Mouse (Mus musculus) fibroblast of lung, adult 2 months (primary cell): ENCODE data around the gene Arhgef28.

Experiments
- DNase-seq: peaks from one replicate; pipeline ENCODE4 v3.0.0-alpha.2; 2011; ENCODE audit warnings: low read depth

The Arhgef28 gene

DNA sequence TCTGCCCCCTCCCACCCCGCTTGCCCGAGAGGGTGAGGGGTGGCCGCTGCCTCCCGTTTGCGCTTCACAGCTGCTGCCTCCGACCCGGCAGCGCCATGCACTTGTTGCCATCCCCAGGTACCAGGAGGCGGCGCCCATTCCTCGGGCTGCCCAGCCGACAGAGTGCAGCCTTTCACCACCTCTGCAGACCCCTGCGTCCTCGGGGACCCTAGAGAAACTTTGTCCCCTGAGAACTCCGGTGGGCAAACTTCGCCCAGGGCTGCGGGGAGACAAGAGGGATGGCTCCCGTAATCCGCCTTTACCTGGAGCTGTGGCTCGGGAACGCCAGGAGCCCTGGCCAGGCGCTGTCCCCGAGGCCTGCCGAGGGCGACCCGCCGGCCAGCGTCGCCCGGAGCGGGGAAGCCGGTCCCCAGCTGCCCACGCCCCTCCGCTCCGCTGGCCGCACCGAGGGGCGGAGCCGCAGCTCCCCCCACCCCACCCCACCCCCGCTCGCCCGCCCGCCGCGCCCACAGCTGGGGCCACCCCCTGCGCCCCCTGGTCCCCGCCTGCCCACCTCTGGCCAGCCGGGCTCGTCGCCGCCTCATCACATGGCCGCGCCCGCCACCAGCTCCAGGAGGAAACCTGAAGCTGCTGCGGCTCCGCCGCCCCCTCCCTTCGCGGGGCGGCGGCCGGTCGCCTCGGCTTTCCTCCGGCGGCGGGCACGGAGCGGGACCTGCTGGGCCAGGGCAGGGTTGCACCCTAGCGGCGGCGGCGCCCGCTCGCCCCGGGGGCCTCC is at the start of gene Arhgef28:
Arhgef28 (minus strand) TSS at position 669 of the 775 bp plus-strand sequence.
- no peak for DNase-seq

- peak; percentile 25 for DNase-seq
Measured at GRCm38 (mm10) chr13:98254921-98255320, 48.7 kb upstream of the Arhgef28 start.

GRCm38 (mm10) chr13:98249594-98249993 is 43.4 kb upstream of the Arhgef28 start:
- no peak for DNase-seq

- no peak for DNase-seq
Measured at GRCm38 (mm10) chr13:98245386-98245785, 39.1 kb upstream of the Arhgef28 start.

- no peak for DNase-seq
Measured at GRCm38 (mm10) chr13:98244571-98245350, 38.5 kb upstream of the Arhgef28 start.

DNA sequence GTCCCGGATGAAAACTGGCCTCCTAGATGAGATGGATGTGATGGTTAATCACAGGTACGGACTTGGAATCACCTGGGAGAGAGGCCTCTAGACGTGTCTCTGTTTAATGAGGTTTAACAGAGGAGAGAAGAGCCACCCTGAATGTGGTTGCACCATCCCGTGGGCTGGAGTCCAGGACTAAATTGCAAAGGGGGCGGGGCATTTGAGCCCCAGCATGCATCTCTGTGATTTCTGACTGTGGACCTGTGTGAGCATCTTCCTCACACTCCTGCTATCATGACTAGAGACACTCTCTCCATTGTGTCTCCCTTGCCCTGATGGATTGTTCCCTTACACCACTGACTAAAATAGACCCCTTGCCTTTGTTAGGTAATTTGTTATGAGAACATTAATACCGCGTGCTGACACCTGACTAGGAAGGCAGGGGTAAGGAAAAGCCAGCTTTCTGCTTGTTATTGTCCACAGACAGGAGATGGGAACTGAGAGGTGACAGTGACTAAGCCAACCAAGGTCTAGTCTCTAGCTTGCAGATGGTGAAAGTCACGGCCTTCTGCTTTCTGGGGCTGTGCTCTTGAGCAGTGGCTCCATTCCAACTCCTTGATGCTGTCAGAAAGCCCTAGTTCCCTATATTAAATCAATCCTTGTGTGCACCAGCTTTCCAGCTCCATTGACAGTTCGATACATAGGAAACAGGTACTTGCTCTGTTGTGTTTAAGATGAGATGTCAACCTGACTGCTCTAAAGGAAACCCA is 35.5 kb upstream of the Arhgef28 start:
- DNase-seq: no peak

GRCm38 (mm10) chr13:98239978-98240641 is 33.9 kb upstream of the Arhgef28 start:
- peak; percentile 37 for DNase-seq

- no peak for DNase-seq
Measured at GRCm38 (mm10) chr13:98235451-98235850, 29.2 kb upstream of the Arhgef28 start.

- no peak for DNase-seq
Measured at GRCm38 (mm10) chr13:98230511-98230910, 24.3 kb upstream of the Arhgef28 start.

- no peak for DNase-seq
Measured at GRCm38 (mm10) chr13:98226225-98226624, 20.0 kb upstream of the Arhgef28 start.

GRCm38 (mm10) chr13:98222848-98223247 is 16.6 kb upstream of the Arhgef28 start:
- no peak for DNase-seq

DNA sequence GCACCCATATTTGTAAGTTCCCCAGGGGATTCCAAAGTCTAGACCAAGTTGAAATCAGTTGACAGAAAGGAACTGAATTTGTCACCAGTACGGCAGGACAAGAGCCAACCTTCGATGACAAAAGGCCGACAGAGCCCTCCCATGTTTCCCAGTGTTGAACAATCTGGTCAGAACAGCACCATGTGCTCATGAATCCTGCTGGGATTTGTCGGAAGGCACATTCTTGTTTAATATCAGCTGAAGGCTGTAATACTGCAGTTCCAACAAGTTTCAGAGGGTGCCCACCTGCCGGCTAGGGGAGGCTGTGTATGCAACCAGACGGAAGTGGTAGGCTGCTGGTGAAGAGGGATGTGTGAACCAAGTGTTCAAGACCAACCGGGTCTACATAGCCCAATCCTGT is 3.9 kb upstream of the Arhgef28 start:
- no peak for DNase-seq

DNA sequence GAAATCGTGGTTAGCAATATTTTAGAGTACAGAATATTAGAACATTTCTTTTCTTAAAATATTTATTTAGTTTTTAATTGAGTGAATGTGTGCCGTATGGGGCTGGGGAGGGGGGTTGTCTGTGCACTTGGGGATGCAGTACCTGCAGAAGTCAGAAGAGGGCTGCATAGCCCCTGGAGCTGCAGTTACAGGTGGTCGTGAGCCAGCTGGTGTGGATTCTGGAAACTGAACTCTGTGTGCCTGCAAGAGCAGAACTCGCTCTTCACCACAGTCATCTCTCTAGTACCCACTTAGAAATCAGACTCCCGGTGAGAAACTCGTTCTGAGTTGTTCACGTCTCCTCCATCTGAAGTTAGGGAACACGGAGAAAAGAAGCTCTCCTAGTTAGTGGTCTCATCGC is 2.6 kb upstream of the Arhgef28 start:
- no peak for DNase-seq

GRCm38 (mm10) chr13:98206546-98206870 is 269 bp upstream of the Arhgef28 start:
- no peak for DNase-seq

- DNase-seq: no peak
Measured at GRCm38 (mm10) chr13:98205111-98205510, 1.1 kb downstream of the Arhgef28 start.

DNA sequence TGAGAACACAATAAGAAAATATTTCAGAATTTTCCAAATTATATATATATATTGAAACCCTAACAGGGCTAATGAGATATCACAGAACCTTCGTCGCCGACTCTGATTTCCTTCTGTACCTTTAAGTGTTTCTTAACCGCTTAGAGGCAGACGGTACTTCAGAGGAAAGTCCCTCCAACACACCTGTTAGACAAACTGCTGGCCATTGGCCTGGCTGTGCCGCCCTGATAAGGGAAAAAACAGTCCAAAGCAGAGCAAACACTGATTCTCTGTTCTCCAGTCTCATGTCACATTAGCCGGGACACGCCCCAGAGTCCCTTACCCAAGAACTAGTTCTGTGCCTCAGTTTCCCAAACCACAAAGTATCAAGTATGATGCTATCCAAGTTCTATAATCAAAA is 1.9 kb downstream of the Arhgef28 start:
- no peak for DNase-seq

GRCm38 (mm10) chr13:98201436-98201835 is 4.8 kb downstream of the Arhgef28 start:
- DNase-seq: no peak

GRCm38 (mm10) chr13:98192596-98192995 is 13.6 kb downstream of the Arhgef28 start:
- no peak for DNase-seq

DNA sequence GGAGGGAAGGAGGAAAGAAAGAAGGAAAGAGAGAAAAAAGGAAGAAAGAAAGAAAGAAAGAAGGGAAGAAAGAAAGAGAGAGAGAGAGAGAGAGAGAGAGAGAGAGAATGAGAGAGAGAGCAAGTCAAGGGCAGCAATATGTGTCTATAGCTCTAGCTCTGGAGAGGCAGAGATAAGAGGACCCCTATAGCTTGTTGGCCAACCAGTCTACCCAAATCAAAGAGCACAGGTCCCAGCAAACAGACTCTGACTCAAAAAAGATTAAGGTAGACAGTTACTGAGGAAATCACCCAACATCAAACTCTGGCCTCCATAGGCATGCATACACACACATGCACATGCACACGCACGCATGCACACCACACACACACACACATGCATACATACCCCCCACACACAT is 17.7 kb downstream of the Arhgef28 start:
- DNase-seq: no peak

DNA sequence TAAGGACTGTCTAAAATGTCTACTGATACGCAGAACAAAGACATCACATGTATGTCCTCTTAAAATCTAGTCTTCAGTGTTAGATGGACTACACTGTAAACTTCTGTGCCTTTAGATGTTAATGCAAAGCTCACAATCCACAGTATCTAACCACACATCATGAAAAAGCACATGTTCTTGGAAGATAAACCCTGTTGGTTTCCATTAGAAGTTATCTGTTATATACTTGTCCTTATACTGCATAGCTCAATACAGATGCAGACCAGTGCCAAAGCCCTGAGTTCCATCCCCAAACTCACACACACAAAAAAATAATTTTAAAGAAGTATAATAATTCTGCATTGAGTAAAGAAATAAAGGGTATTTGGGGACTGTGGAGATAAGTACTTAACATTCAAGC is 18.3 kb downstream of the Arhgef28 start:
- DNase-seq: no peak

- DNase-seq: no peak
Measured at GRCm38 (mm10) chr13:98186179-98186578, 20.1 kb downstream of the Arhgef28 start.

DNA sequence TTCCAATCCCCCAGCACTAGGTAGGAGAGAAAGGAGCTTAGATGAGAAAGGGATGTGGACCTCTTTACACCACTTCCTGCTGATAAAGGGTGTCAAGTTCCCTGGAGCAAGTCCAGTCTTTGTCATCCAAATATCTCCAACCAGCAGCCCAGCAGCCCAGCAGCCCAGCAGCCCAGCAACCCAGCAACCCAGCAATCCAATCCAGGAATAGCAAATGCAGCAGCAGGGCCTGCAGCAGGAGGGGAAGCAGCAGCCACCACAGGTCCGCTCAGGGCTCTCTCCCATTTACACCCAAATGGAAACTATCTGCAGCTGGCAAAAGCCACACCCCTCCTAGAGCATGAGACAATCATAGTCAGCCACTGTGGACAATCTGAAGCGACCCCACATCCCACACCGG is 21.6 kb downstream of the Arhgef28 start:
- DNase-seq: no peak
